Mouse (Mus musculus) limb, embryonic 15.5 days (tissue): ENCODE results near the gene Ccdc85b. TPM values are rescaled to one million over a fixed set of nuclear protein-coding genes. Genes with fewer than 3 reads are reported as not detected.

Experiments
- ATAC-seq: fragments of 200-750 bp; cut with Nextera tagmentation; 2 replicates; pipeline ENCODE4 v1.8.0; 2017; ENCODE audit warnings: low read depth, moderate TSS enrichment; ENCODE audit not compliant: insufficient number of reproducible peaks, low FRiP score, low TSS enrichment
- H3K27ac ChIP-seq: fragments of 300-500 bp; sonication (generic); 2 replicates; pipeline ENCODE4 v1.5.1; 2015; ENCODE audit warnings: moderate library complexity, mild to moderate bottlenecking, inconsistent platforms
- H3K27me3 ChIP-seq: fragments of 300-500 bp; sonication (generic); 2 replicates; pipeline ENCODE4 v1.6.1; 2015; ENCODE audit warnings: inconsistent platforms
- H3K36me3 ChIP-seq: fragments of 300-500 bp; sonication (generic); 2 replicates; pipeline ENCODE4 v1.6.1; 2015; ENCODE audit warnings: inconsistent platforms
- H3K4me1 ChIP-seq: fragments of 300-500 bp; sonication (generic); 2 replicates; pipeline ENCODE4 v1.6.1; 2015; ENCODE audit warnings: inconsistent platforms
- H3K4me2 ChIP-seq: fragments of 300-500 bp; sonication (generic); 2 replicates; pipeline ENCODE4 v1.6.1; 2015; ENCODE audit warnings: mild to moderate bottlenecking, inconsistent platforms
- H3K4me3 ChIP-seq: fragments of 300-500 bp; sonication (generic); 2 replicates; pipeline ENCODE4 v1.5.1; 2015; ENCODE audit warnings: mild to moderate bottlenecking, inconsistent platforms
- H3K9ac ChIP-seq: fragments of 300-500 bp; sonication (generic); 2 replicates; pipeline ENCODE4 v1.6.1; 2015; ENCODE audit warnings: inconsistent platforms
- H3K9me3 ChIP-seq: fragments of 300-500 bp; sonication (generic); 2 replicates; pipeline ENCODE4 v1.6.1; 2016; ENCODE audit warnings: inconsistent platforms
- WGBS: fragments of 180-500 bp; shearing (Covaris S2); methylation state at CpG from one replicate; pipeline ENCODE4 v1.1.7; 2015; 5-methylcytosine and 5-hydroxymethylcytosine counted together
- polyA plus RNA-seq: library from polyadenylated mRNA; unstranded; fragments of >200 nt; fragmentation: Nextera tagmentation; extraction: Ambion mirVana; gene quantifications from 2 replicates; pipeline ENCODE4 v1.2.1, GENCODE M21; 2015

The Ccdc85b gene
- polyA plus RNA-seq, 1 experiment from 2014 or later = 6.9 TPM

DNA sequence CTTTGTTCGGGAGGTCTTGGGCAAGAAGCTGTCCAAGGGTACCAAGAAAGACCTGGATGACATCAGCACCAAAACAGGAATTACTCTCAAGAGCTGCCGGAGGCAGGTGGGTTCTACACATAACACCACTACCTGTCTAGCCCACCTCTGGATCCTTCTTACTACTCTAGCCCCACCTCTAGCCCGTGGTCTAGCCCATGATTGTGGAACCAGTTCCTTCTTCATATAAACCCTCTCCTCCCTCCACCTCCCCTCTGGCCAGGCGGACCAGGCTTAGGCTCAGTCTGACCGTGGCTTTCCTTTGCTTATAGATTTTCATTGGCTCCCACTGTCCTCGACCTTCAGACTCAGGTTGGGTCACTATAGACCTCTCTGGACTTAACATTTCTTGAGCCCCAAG, 3.7 kb upstream of the Ccdc85b start:
- ATAC-seq = no peak

GRCm38 (mm10) chr19:5460465-5460911, 2.8 kb upstream of the Ccdc85b start, which contains the start of gene Fibp:
Fibp (plus strand) TSS chr19:5460615.
- Histone ChIP-seq H3K27ac (peak within 1 kb of the TSS; percentile 78), H3K36me3 (peaks cover 37% of the 10 kb centered on the region), H3K4me2 (peak within 1 kb of the TSS; percentile 91), H3K4me1 (peaks cover 40% of the 10 kb centered on the region), H3K9me3 (no peaks in the 10 kb centered on the region), H3K9ac (peak within 1 kb of the TSS; percentile 72), H3K27me3 (no peaks in the 10 kb centered on the region), H3K4me3 (peak within 1 kb of the TSS; percentile 79)
- ATAC-seq = 0 out of 2 replicates have a peak, but pooled peaks have one; percentile 13
- WGBS = under 1% methylated on average over 32 of the region's 32 CpGs

More for the DNA sequence above, 3.7 kb upstream of the Ccdc85b start:
- Histone ChIP-seq H3K9me3 (no peaks in the 10 kb centered on the region), H3K36me3 (peaks cover 47% of the 10 kb centered on the region), H3K27me3 (no peaks in the 10 kb centered on the region), H3K4me3 (peak overlapping the region; percentile 79), H3K27ac (no peak overlapping the region), H3K9ac (peak overlapping the region; percentile 72), H3K4me2 (peak overlapping the region; percentile 91), H3K4me1 (peaks cover 31% of the 10 kb centered on the region)
- WGBS = 84% methylated on average over 6 of the region's 6 CpGs

- no peak for ATAC-seq
- peak overlapping the region; percentile 78 for H3K27ac ChIP-seq
- H3K4me2 ChIP-seq = peak overlapping the region; percentile 91
- H3K9ac ChIP-seq = no peak overlapping the region; the same call in 1 of the 2 replicates
- H3K4me1 ChIP-seq = peaks cover 45% of the 10 kb centered on the region
- H3K9me3 ChIP-seq = no peaks in the 10 kb centered on the region
- H3K27me3 ChIP-seq = no peaks in the 10 kb centered on the region
- H3K4me3 ChIP-seq = peak overlapping the region; percentile 79
- 22% methylated on average over 3 of the region's 3 CpGs for WGBS
- peaks cover 32% of the 10 kb centered on the region for H3K36me3 ChIP-seq
Observed at GRCm38 (mm10) chr19:5459896-5460295, 2.2 kb upstream of the Ccdc85b start.

GRCm38 (mm10) chr19:5459019-5459418, 1.3 kb upstream of the Ccdc85b start:
- 71% methylated on average over 7 of the region's 7 CpGs for WGBS
- no peak overlapping the region for H3K4me2 ChIP-seq
- no peak overlapping the region for H3K27ac ChIP-seq
- peaks cover 32% of the 10 kb centered on the region for H3K36me3 ChIP-seq
- no peak overlapping the region for H3K4me3 ChIP-seq
- no peaks in the 10 kb centered on the region for H3K9me3 ChIP-seq
- no peak for ATAC-seq
- no peak overlapping the region for H3K9ac ChIP-seq
- peaks cover 46% of the 10 kb centered on the region for H3K4me1 ChIP-seq
- H3K27me3 ChIP-seq = no peaks in the 10 kb centered on the region

- ATAC-seq = peak; percentile 92
- Histone ChIP-seq H3K4me1 (peaks cover 40% of the 10 kb centered on the region), H3K36me3 (peaks cover 20% of the 10 kb centered on the region), H3K4me3 (peak overlapping the region; percentile 73), H3K9ac (peak overlapping the region; percentile 71), H3K27me3 (no peaks in the 10 kb centered on the region), H3K4me2 (peak overlapping the region; percentile 97), H3K9me3 (no peaks in the 10 kb centered on the region), H3K27ac (peak overlapping the region; percentile 89)
- under 1% methylated on average over 70 of the region's 70 CpGs for WGBS
Observed at GRCm38 (mm10) chr19:5456922-5457745, 560 bp downstream of the Ccdc85b start.

DNA sequence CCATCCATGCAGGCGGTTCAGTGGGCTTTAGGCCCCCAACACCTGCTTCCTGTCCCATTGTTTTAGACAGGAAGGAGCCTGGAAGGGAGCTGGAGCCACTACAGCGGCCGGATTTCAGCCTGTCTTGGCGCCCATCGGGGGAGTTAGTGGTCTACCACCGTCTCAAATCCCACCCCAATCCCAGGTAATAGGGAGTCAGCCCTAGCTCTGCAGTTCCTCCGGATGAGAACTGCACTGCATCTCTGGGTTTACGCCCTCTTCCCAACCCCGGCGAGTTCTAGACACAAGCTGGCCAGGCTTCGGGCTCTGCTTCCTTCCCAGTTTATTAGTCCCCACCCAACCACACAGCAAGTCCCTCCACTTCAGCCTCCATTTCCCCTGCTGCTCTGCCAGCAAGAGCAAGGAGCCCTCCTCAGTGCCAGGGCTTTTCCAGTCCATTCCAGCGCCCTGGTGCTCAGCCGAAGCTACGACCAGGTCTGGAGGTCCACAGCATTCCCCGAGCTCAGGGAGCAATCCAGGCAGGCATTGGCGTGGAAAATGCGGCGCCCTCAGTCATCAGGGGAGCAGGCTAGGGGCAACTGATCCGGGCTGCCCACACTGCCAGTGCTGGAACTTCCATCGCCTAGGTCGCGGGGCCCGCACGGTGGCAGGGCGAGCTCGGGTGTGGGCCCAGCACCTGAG, 1.3 kb downstream of the Ccdc85b start:
- Histone ChIP-seq H3K36me3 (peaks cover 14% of the 10 kb centered on the region), H3K27ac (peak overlapping the region; percentile 89), H3K4me1 (peaks cover 38% of the 10 kb centered on the region), H3K9me3 (no peaks in the 10 kb centered on the region), H3K27me3 (no peaks in the 10 kb centered on the region), H3K9ac (peak overlapping the region; percentile 71), H3K4me2 (peak overlapping the region; percentile 97), H3K4me3 (peak overlapping the region; percentile 73)
- 4% methylated on average over 26 of the region's 26 CpGs for WGBS
- ATAC-seq = no peak

DNA sequence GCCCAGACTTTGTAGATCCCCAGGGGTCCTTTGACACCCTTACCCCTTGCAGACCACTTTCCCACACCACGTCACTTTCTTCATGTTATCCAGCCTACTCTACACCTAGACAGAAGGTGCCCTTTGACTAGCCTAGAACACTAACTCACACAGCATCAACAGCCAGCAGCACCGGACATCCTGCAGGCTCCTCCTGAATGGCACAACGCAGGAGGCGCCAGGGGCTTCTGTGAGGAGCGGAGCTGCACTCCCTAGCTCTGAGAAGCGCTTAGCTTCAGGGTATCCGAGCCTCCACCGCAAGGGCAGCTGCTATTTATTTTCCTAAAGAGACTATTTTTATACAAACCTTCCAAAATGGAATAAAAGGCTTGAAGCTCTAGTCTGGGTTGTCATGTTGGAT, 2.1 kb downstream of the Ccdc85b start:
- Histone ChIP-seq H3K9me3 (no peaks in the 10 kb centered on the region), H3K27ac (no peak overlapping the region), H3K4me2 (peak overlapping the region; percentile 22; the same call in 1 of the 2 replicates), H3K9ac (0 out of 2 replicates have a peak overlapping the region, but pooled peaks have one; percentile 71), H3K4me1 (peaks cover 31% of the 10 kb centered on the region), H3K27me3 (peaks cover under 1% of the 10 kb centered on the region; the same call in 1 of the 2 replicates), H3K36me3 (peaks cover 13% of the 10 kb centered on the region), H3K4me3 (peak overlapping the region; percentile 73)
- no peak for ATAC-seq
- WGBS = 66% methylated on average over 8 of the region's 8 CpGs

DNA sequence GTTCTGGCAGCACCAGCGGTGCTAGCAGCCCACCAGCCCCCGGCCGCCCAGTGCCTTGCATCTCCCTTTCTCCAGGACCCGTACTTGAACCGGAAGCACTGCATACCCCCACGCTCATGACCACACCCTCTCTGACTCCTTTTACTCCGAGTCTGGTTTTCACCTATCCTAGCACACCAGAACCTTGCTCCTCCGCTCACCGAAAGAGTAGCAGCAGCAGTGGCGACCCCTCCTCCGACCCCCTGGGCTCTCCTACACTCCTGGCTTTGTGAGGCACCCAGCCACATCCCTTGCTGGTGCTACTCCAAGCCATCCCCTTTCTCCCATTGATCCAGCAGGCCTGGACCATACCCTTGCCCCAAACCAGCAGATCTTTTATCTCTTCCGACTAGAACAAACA, 2.7 kb downstream of the Ccdc85b start:
- peak overlapping the region; percentile 73; the same call in 1 of the 2 replicates for H3K4me3 ChIP-seq
- peaks cover 6% of the 10 kb centered on the region for H3K27me3 ChIP-seq
- WGBS = 84% methylated on average over 12 of the region's 12 CpGs
- no peak overlapping the region for H3K9ac ChIP-seq
- H3K27ac ChIP-seq = no peak overlapping the region
- H3K9me3 ChIP-seq = no peaks in the 10 kb centered on the region
- peaks cover 31% of the 10 kb centered on the region for H3K4me1 ChIP-seq
- no peak for ATAC-seq
- H3K36me3 ChIP-seq = peaks cover 13% of the 10 kb centered on the region
- H3K4me2 ChIP-seq = no peak overlapping the region

DNA sequence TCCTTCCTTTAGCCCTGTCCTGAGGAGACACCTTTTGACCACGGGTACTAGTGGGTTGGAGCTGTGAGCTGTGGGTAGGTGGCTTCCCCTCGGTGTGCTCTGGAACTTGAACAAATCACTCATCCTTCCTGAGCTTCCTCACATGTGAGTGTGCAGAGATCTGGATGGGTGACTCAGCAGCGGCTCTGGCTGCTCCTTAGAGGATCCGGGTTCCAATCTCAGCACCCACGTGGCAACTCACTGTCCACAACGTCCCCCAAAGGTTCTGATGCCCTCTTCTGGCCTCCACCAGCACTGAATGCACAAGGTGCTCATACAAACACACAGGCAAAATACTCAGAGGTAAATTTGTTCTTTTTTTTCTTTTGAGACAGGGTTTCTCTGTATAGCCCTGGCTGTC, 5.9 kb downstream of the Ccdc85b start:
- Histone ChIP-seq H3K27me3 (peaks cover 38% of the 10 kb centered on the region), H3K9ac (no peak overlapping the region), H3K9me3 (peaks cover 4% of the 10 kb centered on the region; the same call in 1 of the 2 replicates), H3K27ac (no peak overlapping the region), H3K4me3 (no peak overlapping the region), H3K4me2 (no peak overlapping the region), H3K36me3 (peaks cover 13% of the 10 kb centered on the region), H3K4me1 (peaks cover 41% of the 10 kb centered on the region)
- ATAC-seq = no peak
- WGBS = 81% methylated on average over 6 of the region's 6 CpGs

DNA sequence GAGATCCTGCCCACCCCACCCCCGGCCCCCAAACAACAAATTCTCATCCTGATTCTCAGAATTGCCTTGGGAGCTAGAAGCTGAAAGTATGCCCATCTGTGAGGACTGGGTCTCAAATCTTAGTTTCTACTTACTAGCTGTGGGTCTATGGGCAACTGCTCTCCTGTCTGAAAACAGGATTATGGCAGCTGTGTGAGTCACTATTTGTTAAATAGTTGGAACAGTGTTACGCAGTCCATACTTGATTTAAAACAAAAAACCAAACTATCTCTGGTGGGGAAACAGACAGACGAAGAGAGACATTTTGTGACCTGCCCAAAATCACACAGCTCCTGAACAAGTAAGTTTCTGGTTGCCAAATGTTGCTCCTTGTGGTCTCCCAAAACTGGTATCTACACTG, 8.0 kb downstream of the Ccdc85b start:
- Histone ChIP-seq H3K36me3 (peaks cover 10% of the 10 kb centered on the region), H3K27ac (no peak overlapping the region), H3K4me1 (peaks cover 25% of the 10 kb centered on the region), H3K27me3 (peaks cover 56% of the 10 kb centered on the region), H3K9ac (no peak overlapping the region), H3K9me3 (peaks cover 4% of the 10 kb centered on the region; the same call in 1 of the 2 replicates), H3K4me2 (no peak overlapping the region), H3K4me3 (no peak overlapping the region)
- WGBS = 88% methylated on average over 3 of the region's 3 CpGs
- no peak for ATAC-seq

DNA sequence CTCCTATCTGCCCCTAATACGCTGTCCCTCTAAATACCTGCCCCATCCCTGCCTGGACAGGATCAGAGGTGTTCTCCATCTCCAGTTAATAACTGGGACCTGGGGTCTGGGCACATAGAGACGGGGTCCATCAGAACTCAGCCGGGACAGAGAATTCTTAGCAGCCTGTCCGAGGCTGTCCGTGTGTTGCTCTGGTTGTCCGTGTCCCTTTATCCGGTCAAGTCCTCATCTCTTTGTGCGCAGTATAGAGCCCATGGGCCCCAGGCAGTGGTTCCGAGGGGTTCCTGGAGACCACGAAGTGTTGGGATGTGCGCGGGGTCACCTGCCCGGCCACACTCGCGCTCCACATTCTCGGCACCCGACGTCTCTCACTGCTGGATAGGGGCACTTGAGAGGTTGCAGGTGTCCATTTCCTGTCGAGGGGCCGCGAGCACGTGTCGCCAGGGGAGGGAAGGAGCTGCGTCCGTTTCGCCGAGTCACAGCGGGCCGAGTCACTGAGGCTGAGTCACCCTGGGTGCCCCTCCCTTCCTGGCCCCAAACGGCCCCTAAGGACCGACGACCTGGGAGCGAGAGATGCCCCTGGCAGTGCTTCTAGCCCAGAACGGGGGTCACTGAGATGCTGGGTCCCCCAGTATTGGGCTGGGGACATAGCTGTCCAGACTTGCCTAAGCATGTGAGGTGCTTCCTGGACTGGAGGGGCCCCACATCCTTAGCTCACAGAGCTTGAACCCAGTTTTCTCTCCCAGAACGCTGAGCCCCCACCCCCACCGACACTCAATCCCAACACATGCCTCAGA, 9.1 kb downstream of the Ccdc85b start:
- Histone ChIP-seq H3K27me3 (peaks cover 56% of the 10 kb centered on the region), H3K4me3 (peak overlapping the region; percentile 52), H3K36me3 (no peaks in the 10 kb centered on the region), H3K27ac (no peak overlapping the region), H3K9me3 (peaks cover 4% of the 10 kb centered on the region; the same call in 1 of the 2 replicates), H3K9ac (no peak overlapping the region), H3K4me2 (peak overlapping the region; percentile 89), H3K4me1 (peaks cover 22% of the 10 kb centered on the region)
- no peak for ATAC-seq
- 4% methylated on average over 34 of the region's 36 CpGs for WGBS
